Mouse (Mus musculus): ENCODE measurements around the gene Egflam. TPM values are rescaled to one million over a fixed set of nuclear protein-coding genes. Genes with fewer than 3 reads are reported as not detected.
A peak's percentile ranks its signal among the peaks of the same experiment; 100 is the strongest.

Gene Egflam
- polyA plus RNA-seq, 1 experiment from 2014 or later, result 5.8 TPM

GRCm38 (mm10) chr15:7208180-7208579, 190.0 kb downstream of the Egflam start:
- WGBS, result 87% methylated on average over 9 of the region's 9 CpGs
- H3K4me3 ChIP-seq (replicated peaks; ENCODE audit: low read length), result no peak overlapping the region
- no peaks in the 10 kb centered on the region for H3K27me3 ChIP-seq (replicated peaks; ENCODE audit: control insufficient read depth, insufficient read depth, low read length)
- H3K4me1 ChIP-seq (replicated peaks; ENCODE audit: control insufficient read depth, insufficient read depth, low read length), result no peaks in the 10 kb centered on the region
- H3K9ac ChIP-seq (replicated peaks; ENCODE audit: low read depth, low read length), result no peak overlapping the region
- ATAC-seq, result no peak
- H3K27ac ChIP-seq (ENCODE audit: low read length), result no peak overlapping the region
- H3K36me3 ChIP-seq (ENCODE audit: control insufficient read depth, insufficient read depth), result no peaks in the 10 kb centered on the region
- H3K4me2 ChIP-seq (ENCODE audit: low read length), result no peak overlapping the region
- no peaks in the 10 kb centered on the region for H3K9me3 ChIP-seq (ENCODE audit: control insufficient read depth, low read length)

- H3K9ac ChIP-seq (replicated peaks; ENCODE audit: low read depth, low read length), result no peak overlapping the region
- H3K4me2 ChIP-seq (ENCODE audit: low read length), result no peak overlapping the region
- ATAC-seq, result no peak
- no peak overlapping the region for H3K4me3 ChIP-seq (replicated peaks; ENCODE audit: low read length)
- no peaks in the 10 kb centered on the region for H3K9me3 ChIP-seq (ENCODE audit: control insufficient read depth, low read length)
- no peak overlapping the region for H3K27ac ChIP-seq (ENCODE audit: low read length)
- 92% methylated on average over 7 of the region's 7 CpGs for WGBS
- H3K27me3 ChIP-seq (replicated peaks; ENCODE audit: control insufficient read depth, insufficient read depth, low read length), result no peaks in the 10 kb centered on the region
- H3K36me3 ChIP-seq (ENCODE audit: control insufficient read depth, insufficient read depth), result no peaks in the 10 kb centered on the region
- H3K4me1 ChIP-seq (replicated peaks; ENCODE audit: control insufficient read depth, insufficient read depth, low read length), result no peaks in the 10 kb centered on the region
These were observed 190.9 kb downstream of the Egflam start for GRCm38 (mm10) chr15:7207292-7207691.

GRCm38 (mm10) chr15:7206110-7206509, 192.1 kb downstream of the Egflam start:
- H3K4me2 ChIP-seq (ENCODE audit: low read length), result no peak overlapping the region
- H3K27me3 ChIP-seq (replicated peaks; ENCODE audit: control insufficient read depth, insufficient read depth, low read length), result no peaks in the 10 kb centered on the region
- no peaks in the 10 kb centered on the region for H3K36me3 ChIP-seq (ENCODE audit: control insufficient read depth, insufficient read depth)
- no peak overlapping the region for H3K4me3 ChIP-seq (replicated peaks; ENCODE audit: low read length)
- WGBS, result 35% methylated on average over 5 of the region's 5 CpGs
- 0 out of 2 replicates have a peak, but pooled peaks cover 4% of the 10 kb centered on the region for H3K4me1 ChIP-seq (replicated peaks; ENCODE audit: control insufficient read depth, insufficient read depth, low read length)
- ATAC-seq, result no peak
- H3K9ac ChIP-seq (replicated peaks; ENCODE audit: low read depth, low read length), result no peak overlapping the region
- no peak overlapping the region for H3K27ac ChIP-seq (ENCODE audit: low read length)
- no peaks in the 10 kb centered on the region for H3K9me3 ChIP-seq (ENCODE audit: control insufficient read depth, low read length)

GRCm38 (mm10) chr15:7204917-7205316, 193.3 kb downstream of the Egflam start:
- no peaks in the 10 kb centered on the region for H3K36me3 ChIP-seq (ENCODE audit: control insufficient read depth, insufficient read depth)
- WGBS, result 58% methylated on average over 13 of the region's 13 CpGs
- H3K4me1 ChIP-seq (replicated peaks; ENCODE audit: control insufficient read depth, insufficient read depth, low read length), result 0 out of 2 replicates have a peak, but pooled peaks cover 4% of the 10 kb centered on the region
- no peak overlapping the region for H3K27ac ChIP-seq (ENCODE audit: low read length)
- H3K9ac ChIP-seq (replicated peaks; ENCODE audit: low read depth, low read length), result no peak overlapping the region
- no peak overlapping the region for H3K4me3 ChIP-seq (replicated peaks; ENCODE audit: low read length)
- ATAC-seq, result no peak
- no peaks in the 10 kb centered on the region for H3K9me3 ChIP-seq (ENCODE audit: control insufficient read depth, low read length)
- H3K4me2 ChIP-seq (ENCODE audit: low read length), result no peak overlapping the region
- no peaks in the 10 kb centered on the region for H3K27me3 ChIP-seq (replicated peaks; ENCODE audit: control insufficient read depth, insufficient read depth, low read length)

DNA sequence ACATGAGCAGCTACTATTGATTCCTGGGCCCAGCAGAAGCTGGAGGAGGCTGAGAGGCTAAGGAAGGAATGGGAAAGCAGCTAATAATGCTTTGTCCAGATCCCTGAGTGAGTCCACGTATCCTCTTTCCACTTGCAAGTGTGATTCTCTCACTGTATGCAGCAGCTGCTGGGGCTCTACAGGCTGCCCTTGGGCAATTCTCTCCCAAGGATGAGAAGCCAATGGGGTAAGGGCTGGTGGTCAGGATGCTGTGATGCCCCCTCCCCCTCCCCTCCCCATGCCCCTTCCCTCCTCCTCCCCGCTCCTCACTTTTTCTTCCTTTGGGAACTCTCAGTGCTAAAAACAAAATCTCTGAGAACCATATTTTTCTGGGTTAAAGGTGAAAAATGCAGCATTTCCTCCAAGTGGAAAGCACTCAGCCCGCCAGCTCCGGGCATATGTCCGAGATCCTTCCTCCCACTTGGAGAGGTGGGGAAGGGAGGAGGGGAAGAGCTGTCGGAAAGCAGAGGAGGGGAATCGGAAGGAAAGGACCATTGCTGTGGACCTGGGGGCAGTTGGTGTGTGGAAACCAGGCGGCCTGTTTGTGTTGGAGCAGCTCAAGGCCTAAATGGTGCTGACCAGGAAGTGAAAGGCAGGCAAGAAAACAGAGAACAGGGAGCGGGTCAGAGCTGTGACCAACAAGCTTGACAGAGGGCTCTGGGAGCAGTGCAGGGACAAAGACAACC, 194.4 kb downstream of the Egflam start:
- Histone ChIP-seq H3K4me2 (ENCODE audit: low read length) (no peak overlapping the region), H3K9ac (replicated peaks; ENCODE audit: low read depth, low read length) (no peak overlapping the region), H3K9me3 (ENCODE audit: control insufficient read depth, low read length) (no peaks in the 10 kb centered on the region), H3K27ac (ENCODE audit: low read length) (no peak overlapping the region), H3K36me3 (ENCODE audit: control insufficient read depth, insufficient read depth) (no peaks in the 10 kb centered on the region), H3K4me3 (replicated peaks; ENCODE audit: low read length) (no peak overlapping the region), H3K27me3 (replicated peaks; ENCODE audit: control insufficient read depth, insufficient read depth, low read length) (no peaks in the 10 kb centered on the region), H3K4me1 (replicated peaks; ENCODE audit: control insufficient read depth, insufficient read depth, low read length) (peaks cover 8% of the 10 kb centered on the region)
- WGBS, result 80% methylated on average over 9 of the region's 9 CpGs
- no peak for ATAC-seq

GRCm38 (mm10) chr15:7202981-7203380, 195.2 kb downstream of the Egflam start:
- Histone ChIP-seq H3K4me2 (ENCODE audit: low read length) (no peak overlapping the region), H3K4me1 (replicated peaks; ENCODE audit: control insufficient read depth, insufficient read depth, low read length) (peaks cover 14% of the 10 kb centered on the region), H3K27me3 (replicated peaks; ENCODE audit: control insufficient read depth, insufficient read depth, low read length) (no peaks in the 10 kb centered on the region), H3K9ac (replicated peaks; ENCODE audit: low read depth, low read length) (no peak overlapping the region), H3K9me3 (ENCODE audit: control insufficient read depth, low read length) (no peaks in the 10 kb centered on the region), H3K27ac (ENCODE audit: low read length) (no peak overlapping the region), H3K4me3 (replicated peaks; ENCODE audit: low read length) (no peak overlapping the region), H3K36me3 (ENCODE audit: control insufficient read depth, insufficient read depth) (no peaks in the 10 kb centered on the region)
- no peak for ATAC-seq
- 88% methylated on average over 5 of the region's 5 CpGs for WGBS

GRCm38 (mm10) chr15:7201421-7202380, 196.5 kb downstream of the Egflam start:
- 62% methylated on average over 9 of the region's 9 CpGs for WGBS
- Histone ChIP-seq H3K27me3 (replicated peaks; ENCODE audit: control insufficient read depth, insufficient read depth, low read length) (no peaks in the 10 kb centered on the region), H3K4me3 (replicated peaks; ENCODE audit: low read length) (no peak overlapping the region), H3K9me3 (ENCODE audit: control insufficient read depth, low read length) (no peaks in the 10 kb centered on the region), H3K4me2 (ENCODE audit: low read length) (no peak overlapping the region), H3K27ac (ENCODE audit: low read length) (no peak overlapping the region), H3K4me1 (replicated peaks; ENCODE audit: control insufficient read depth, insufficient read depth, low read length) (peaks cover 18% of the 10 kb centered on the region), H3K36me3 (ENCODE audit: control insufficient read depth, insufficient read depth) (no peaks in the 10 kb centered on the region), H3K9ac (replicated peaks; ENCODE audit: low read depth, low read length) (no peak overlapping the region)
- no peak for ATAC-seq

DNA sequence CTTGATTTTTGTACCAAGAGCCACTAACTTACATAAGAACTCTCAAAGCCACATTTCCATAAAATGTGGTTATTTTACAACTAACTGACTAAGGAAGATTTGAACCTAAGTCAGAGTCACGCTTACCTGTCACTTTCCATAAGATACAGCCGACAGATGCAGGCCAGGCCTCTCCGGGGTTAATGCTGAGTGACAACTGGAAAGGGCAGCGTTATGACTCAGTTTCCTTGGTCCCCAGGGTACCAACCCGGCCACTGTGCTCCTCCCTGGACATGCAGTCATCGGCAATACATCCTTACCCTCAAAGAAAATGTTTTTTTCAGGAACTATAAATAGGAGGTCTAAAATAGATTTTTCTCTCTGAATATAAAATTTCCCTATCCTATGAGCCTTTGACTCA, 197.9 kb downstream of the Egflam start:
- H3K27me3 ChIP-seq (replicated peaks; ENCODE audit: control insufficient read depth, insufficient read depth, low read length), result no peaks in the 10 kb centered on the region
- no peak overlapping the region for H3K4me2 ChIP-seq (ENCODE audit: low read length)
- no peaks in the 10 kb centered on the region for H3K9me3 ChIP-seq (ENCODE audit: control insufficient read depth, low read length)
- no peak overlapping the region for H3K27ac ChIP-seq (ENCODE audit: low read length)
- peaks cover 22% of the 10 kb centered on the region for H3K4me1 ChIP-seq (replicated peaks; ENCODE audit: control insufficient read depth, insufficient read depth, low read length)
- H3K36me3 ChIP-seq (ENCODE audit: control insufficient read depth, insufficient read depth), result no peaks in the 10 kb centered on the region
- H3K9ac ChIP-seq (replicated peaks; ENCODE audit: low read depth, low read length), result no peak overlapping the region
- 81% methylated on average over 6 of the region's 6 CpGs for WGBS
- no peak overlapping the region for H3K4me3 ChIP-seq (replicated peaks; ENCODE audit: low read length)
- ATAC-seq, result no peak

DNA sequence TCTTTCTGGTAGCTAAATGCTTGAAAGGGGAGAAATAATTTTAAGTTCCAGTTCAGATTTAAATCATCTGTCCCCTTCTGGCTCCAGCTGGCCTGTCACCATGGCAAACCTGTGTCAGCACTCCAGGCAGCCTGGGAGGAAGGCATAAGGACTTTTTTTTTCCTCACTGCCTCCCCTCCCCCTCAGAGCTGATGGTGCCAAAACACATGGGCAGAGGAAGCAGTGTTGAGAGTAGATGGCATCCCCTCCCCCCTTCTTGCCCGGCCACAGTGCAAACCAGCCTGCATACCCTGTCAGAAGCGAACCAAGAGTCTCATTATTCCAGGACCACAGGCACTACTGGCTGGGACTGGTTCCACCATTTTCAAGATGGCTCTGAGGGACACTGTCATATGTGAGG, 199.4 kb downstream of the Egflam start:
- Histone ChIP-seq H3K27ac (ENCODE audit: low read length) (no peak overlapping the region), H3K9me3 (ENCODE audit: control insufficient read depth, low read length) (no peaks in the 10 kb centered on the region), H3K4me1 (replicated peaks; ENCODE audit: control insufficient read depth, insufficient read depth, low read length) (peaks cover 36% of the 10 kb centered on the region), H3K27me3 (replicated peaks; ENCODE audit: control insufficient read depth, insufficient read depth, low read length) (no peaks in the 10 kb centered on the region), H3K36me3 (ENCODE audit: control insufficient read depth, insufficient read depth) (no peaks in the 10 kb centered on the region), H3K9ac (replicated peaks; ENCODE audit: low read depth, low read length) (no peak overlapping the region), H3K4me2 (ENCODE audit: low read length) (no peak overlapping the region), H3K4me3 (replicated peaks; ENCODE audit: low read length) (no peak overlapping the region)
- 5% methylated on average over 2 of the region's 2 CpGs for WGBS
- ATAC-seq, result peak; percentile 58
